8 mouse cellular contexts compared by ENCODE assay signal in genomic region chr6:38871051-38871450, GRCm38 (mm10). TPM values are rescaled to one million over a fixed set of nuclear protein-coding genes. Genes with fewer than 3 reads are reported as not detected.
DNase-seq lines count a peak whose midpoint lies in the region; ATAC-seq and TF ChIP-seq lines count a peak whose summit lies in the region.

No protein-coding gene starts in this region.

- H3K9me3 ChIP-seq in hindbrain, embryonic 13.5 days, result no peaks in the 10 kb centered on the region

- H3K9ac ChIP-seq in hindbrain, embryonic 13.5 days, result peak overlapping the region; percentile 46; the same call in 1 of the 2 replicates

- H3K27ac ChIP-seq in layer of hippocampus, adult 2 months, result peak overlapping the region; percentile 64
- H3K27ac ChIP-seq in hindbrain, embryonic 13.5 days, result peak overlapping the region; percentile 35; the same call in 1 of the 2 replicates
- peak overlapping the region; percentile 74 for H3K27ac ChIP-seq in macrophage

- no peaks in the 10 kb centered on the region for H3K27me3 ChIP-seq in hindbrain, embryonic 13.5 days

- 9% methylated on average over 7 of the region's 7 CpGs for WGBS in hindbrain, embryonic 13.5 days
- WGBS in macrophage (ENCODE audit: missing documents), result 8% methylated on average over 7 of the region's 7 CpGs

- DNase-seq in layer of hippocampus, adult 2 months (ENCODE audit: low spot score in 2 of 2), result no peak
- DNase-seq in layer of hippocampus, adult 8-10 months (ENCODE audit: low spot score in 2 of 2), result no peak
- DNase-seq in retina, embryonic 14.5 days (ENCODE audit: low spot score), result peak; percentile 38
- no peak for DNase-seq in layer of hippocampus, postnatal 10 days (ENCODE audit: low spot score in 2 of 2)
- no peak for DNase-seq in adrenal gland, adult 18-20 months (ENCODE audit: low spot score in 2 of 2)
- no peak for DNase-seq in urinary bladder, postnatal 4 days (ENCODE audit: low spot score in 2 of 2)

- TF ChIP-seq CTCF in layer of hippocampus, adult 2 months (conservative IDR thresholded peaks at IDR 0.05), result no peak

- H3K4me2 ChIP-seq in hindbrain, embryonic 13.5 days, result no peak overlapping the region

- no peak overlapping the region for H3K4me3 ChIP-seq in layer of hippocampus, adult 2 months
- no peak overlapping the region for H3K4me3 ChIP-seq in hindbrain, embryonic 13.5 days
- H3K4me3 ChIP-seq in macrophage (ENCODE audit: inconsistent target), result no peak overlapping the region

- no peak for ATAC-seq in hindbrain, embryonic 13.5 days (ENCODE audit: low FRiP score)

- H3K36me3 ChIP-seq in hindbrain, embryonic 13.5 days, result 0 out of 2 replicates have a peak, but pooled peaks cover 3% of the 10 kb centered on the region
- no peaks in the 10 kb centered on the region for H3K36me3 ChIP-seq in macrophage (ENCODE audit: inconsistent target)

- H3K79me2 ChIP-seq in macrophage (ENCODE audit: inconsistent target), result peaks cover 88% of the 10 kb centered on the region

- peaks cover 70% of the 10 kb centered on the region for H3K4me1 ChIP-seq in hindbrain, embryonic 13.5 days (replicated peaks)

RNA-seq across cellular contexts. Expression of gene Tbxas1, which starts 4.2 kb away (rescaled TPM):
- 1 to 10 TPM; 2.8 TPM for total RNA-seq in layer of hippocampus, adult 2 months (2021)
- 10 to 100 TPM in 2 of 4 experiments, 1 to 10 TPM in 2; 2.1 to 16.8 (median 7.6) TPM for total RNA-seq in layer of hippocampus, adult 8-10 months (2022)
- polyA plus RNA-seq in hindbrain, embryonic 13.5 days (2015; fragmentation: Nextera tagmentation; extraction: Ambion mirVana), result 2.6 and 2.7 TPM in 2 replicates
- total RNA-seq in macrophage (2018; cell fraction: chromatin; rRNA removed), result 100 to 1,000 TPM in 23 of 26 experiments, 10 to 100 TPM in 3; 30.0 to 470 (median 360) TPM
- total RNA-seq in macrophage (2018; cell fraction: cytosol; rRNA removed), result 100 to 1,000 TPM in 8 of 26 experiments, 10 to 100 TPM in 18; 51.7 to 138 (median 88.8) TPM
- total RNA-seq in macrophage (2018; cell fraction: nucleus; rRNA removed), result 100 to 1,000 TPM in 21 of 26 experiments, 10 to 100 TPM in 5; 43.6 to 394 (median 207) TPM
- 131 to 194 TPM (median 144 TPM) in 3 replicates for polyA plus RNA-seq in macrophage (2018)
- total RNA-seq in layer of hippocampus, postnatal 10 days (2021), result 1 to 10 TPM; 2.0 to 3.6 TPM
- 1 to 10 TPM; 6.4 to 6.6 TPM for total RNA-seq in adrenal gland, adult 18-20 months (2021)

RNA-seq across cellular contexts. Expression of gene Hipk2, which starts 4.9 kb away (rescaled TPM):
- 10 to 100 TPM; 55.9 to 59.9 TPM for total RNA-seq in layer of hippocampus, adult 2 months (2021)
- 10 to 100 TPM; 64.8 to 69.9 (median 67.6) TPM for total RNA-seq in layer of hippocampus, adult 8-10 months (2022)
- polyA plus RNA-seq in hindbrain, embryonic 13.5 days (2015; fragmentation: Nextera tagmentation; extraction: Ambion mirVana), result 39.6 and 42.1 TPM in 2 replicates
- 100 to 1,000 TPM in 21 of 26 experiments, 10 to 100 TPM in 5; 32.1 to 275 (median 156) TPM for total RNA-seq in macrophage (2018; cell fraction: chromatin; rRNA removed)
- total RNA-seq in macrophage (2018; cell fraction: cytosol; rRNA removed), result 10 to 100 TPM; 30.3 to 91.8 (median 55.4) TPM
- 100 to 1,000 TPM in 10 of 26 experiments, 10 to 100 TPM in 16; 27.9 to 224 (median 89.0) TPM for total RNA-seq in macrophage (2018; cell fraction: nucleus; rRNA removed)
- polyA plus RNA-seq in macrophage (2018), result 20.7 to 41.4 TPM (median 22.0 TPM) in 3 replicates
- total RNA-seq in layer of hippocampus, postnatal 10 days (2021), result 10 to 100 TPM; 51.0 to 54.3 TPM
- 100 to 1,000 TPM; 102 to 135 TPM for total RNA-seq in adrenal gland, adult 18-20 months (2021)
